Mouse (Mus musculus): ENCODE results near the gene Prkd2.

Prkd2 gene

DNA sequence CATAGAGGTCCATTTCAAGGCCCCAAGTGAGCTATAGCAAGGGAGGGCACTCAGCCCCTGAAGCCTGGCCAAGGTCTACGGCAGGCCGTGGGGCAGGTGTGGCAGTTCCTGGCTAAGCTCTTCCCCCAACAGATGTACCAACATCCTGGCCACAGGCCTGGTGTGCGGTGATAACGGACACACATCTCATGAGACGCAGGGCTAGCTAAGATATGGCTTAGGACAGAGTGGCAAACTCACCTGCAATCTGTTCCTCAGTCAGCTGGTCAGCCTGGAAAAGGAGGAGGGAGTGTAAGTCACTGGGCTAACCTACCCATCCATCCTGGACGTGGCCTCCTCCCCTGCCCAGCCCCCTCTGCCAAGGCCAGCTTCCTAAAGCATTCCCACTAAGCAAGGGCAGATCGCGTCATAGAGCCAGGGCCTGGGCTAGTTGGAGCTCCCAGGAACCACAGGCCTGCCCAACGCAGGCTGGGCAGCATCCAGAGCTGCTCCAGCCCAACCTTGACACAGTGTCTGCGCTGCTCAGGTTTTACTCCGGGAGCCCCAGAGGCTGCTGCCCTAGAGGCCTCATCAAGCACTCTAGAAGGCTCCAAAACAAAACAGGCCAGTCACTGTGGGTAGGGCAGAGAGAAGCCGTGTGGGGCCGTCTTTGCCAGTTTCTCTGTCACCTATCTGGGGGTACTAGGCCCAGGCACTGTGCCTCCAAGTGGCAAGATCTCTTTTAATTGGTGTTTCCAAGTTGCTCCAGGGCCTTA, 76.9 kb downstream of the Prkd2 start:
- peak in 1 of 2 experiments; percentile 23 for DNase-seq
